8 mouse cellular contexts compared by ENCODE assay signal in the genomic region with DNA sequence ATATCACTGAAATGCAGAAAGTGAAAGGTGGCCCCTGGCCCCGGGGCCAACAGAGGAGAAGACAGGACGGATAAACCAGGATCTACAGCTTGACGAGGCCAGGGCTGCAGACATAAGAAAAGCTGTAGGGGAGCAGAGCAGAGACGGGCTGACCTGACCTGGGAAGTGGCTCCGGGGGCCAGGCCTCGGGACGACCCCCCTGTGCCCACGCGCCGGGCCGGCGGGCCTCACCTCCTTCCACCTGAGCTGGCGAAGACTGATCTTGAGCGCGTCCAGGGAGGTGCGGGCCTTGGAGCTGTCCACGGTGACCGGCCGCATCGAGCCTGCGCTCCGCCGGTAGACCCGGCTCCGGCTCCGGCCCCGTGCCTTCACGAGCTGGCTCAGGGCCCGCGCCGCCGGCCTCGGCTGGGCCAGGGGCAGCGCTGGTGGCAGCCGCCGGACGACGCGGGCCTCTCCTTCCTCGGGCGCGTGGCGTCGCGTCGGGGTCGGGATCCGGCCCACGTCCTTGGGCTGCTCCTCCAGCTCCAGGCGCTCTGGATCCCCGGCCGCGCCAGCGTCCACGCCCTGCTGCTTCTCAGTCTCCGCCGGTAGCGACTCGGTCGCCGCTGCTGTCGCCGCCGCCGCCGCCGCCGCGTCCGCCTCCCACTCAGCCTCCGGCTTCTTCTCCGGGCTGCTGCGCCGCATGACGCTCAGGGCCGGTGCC. TPM values are rescaled to one million over a fixed set of nuclear protein-coding genes. Genes with fewer than 3 reads are reported as not detected.
DNase-seq lines count a peak whose midpoint lies in the region; ATAC-seq and TF ChIP-seq lines count a peak whose summit lies in the region.

No protein-coding gene starts in this region.

- H3ac ChIP-seq in C2C12 (ENCODE audit: control insufficient read depth, insufficient read length, low read depth), result peak overlapping the region; percentile 87

- H3K79me2 ChIP-seq in C2C12 (ENCODE audit: control insufficient read depth, insufficient read depth), result peaks cover 21% of the 10 kb centered on the region

- H3K9ac ChIP-seq in intestine, embryonic 16.5 days (ENCODE audit: low read depth, low read length), result peak overlapping the region; percentile 90
- peak overlapping the region; percentile 85 for H3K9ac ChIP-seq in liver, embryonic 11.5 days (ENCODE audit: low read depth, low read length)
- peak overlapping the region; percentile 87 for H3K9ac ChIP-seq in midbrain, embryonic 15.5 days

- TF ChIP-seq POLR2A in testis, adult 2 months (IDR thresholded peaks at IDR 0.05; ENCODE audit: control insufficient read depth, low read depth, low read length), result peak; percentile 2; the same call in 1 of the 2 replicates

- peak overlapping the region; percentile 59 for H3K27ac ChIP-seq in intestine, embryonic 16.5 days (ENCODE audit: low read length)
- no peak overlapping the region for H3K27ac ChIP-seq in liver, embryonic 11.5 days (ENCODE audit: low read depth, low read length)
- peak overlapping the region; percentile 92 for H3K27ac ChIP-seq in midbrain, embryonic 15.5 days
- H3K27ac ChIP-seq in testis, adult 2 months (ENCODE audit: control insufficient read depth, insufficient read depth, low read depth, low read length), result peak overlapping the region; percentile 98

- peak; percentile 7 for ATAC-seq in activated CD4-positive, CD25-positive, alpha-beta regulatory T cell, adult 4 months
- peak; percentile 10 for ATAC-seq in granulocyte monocyte progenitor cell, adult 5-6 weeks (replicated peaks; ENCODE audit: poor library complexity, severe bottlenecking)
- peak; percentile 74 for ATAC-seq in intestine, embryonic 16.5 days
- ATAC-seq in liver, embryonic 11.5 days (replicated peaks; ENCODE audit: low FRiP score), result peak; percentile 58
- ATAC-seq in midbrain, embryonic 15.5 days (replicated peaks), result peak; percentile 81

- peak overlapping the region; percentile 99 for H3K4me2 ChIP-seq in intestine, embryonic 16.5 days (ENCODE audit: low read depth, low read length)
- H3K4me2 ChIP-seq in liver, embryonic 11.5 days, result peak overlapping the region; percentile 92
- peak overlapping the region; percentile 95 for H3K4me2 ChIP-seq in midbrain, embryonic 15.5 days

- peaks cover 12% of the 10 kb centered on the region for H3K79me3 ChIP-seq in C2C12 (ENCODE audit: low read depth)

- no peaks in the 10 kb centered on the region for H3K36me3 ChIP-seq in C2C12 (ENCODE audit: control insufficient read depth, insufficient read depth)
- H3K36me3 ChIP-seq in intestine, embryonic 16.5 days (ENCODE audit: control insufficient read depth, insufficient read depth, low read length), result no peaks in the 10 kb centered on the region
- H3K36me3 ChIP-seq in liver, embryonic 11.5 days (ENCODE audit: control insufficient read depth, insufficient read depth, low read length), result no peaks in the 10 kb centered on the region
- no peaks in the 10 kb centered on the region for H3K36me3 ChIP-seq in midbrain, embryonic 15.5 days (replicated peaks)
- H3K36me3 ChIP-seq in testis, adult 2 months (ENCODE audit: control insufficient read depth, insufficient read depth, low read length), result peaks cover 3% of the 10 kb centered on the region

- DNase-seq in embryo, embryonic 11 days, result peak; percentile 66
- peak; percentile 59 for DNase-seq in liver, embryonic 11.5 days (ENCODE audit: low spot score)

- H3K27me3 ChIP-seq in C2C12 (ENCODE audit: control insufficient read depth, insufficient read depth, insufficient read length), result no peaks in the 10 kb centered on the region
- 0 out of 2 replicates have a peak, but pooled peaks cover 2% of the 10 kb centered on the region for H3K27me3 ChIP-seq in intestine, embryonic 16.5 days (replicated peaks; ENCODE audit: control insufficient read depth, insufficient read depth, low read length)
- peaks cover 4% of the 10 kb centered on the region; the same call in 1 of the 2 replicates for H3K27me3 ChIP-seq in liver, embryonic 11.5 days (replicated peaks; ENCODE audit: control insufficient read depth, insufficient read depth, low read length)
- H3K27me3 ChIP-seq in midbrain, embryonic 15.5 days (replicated peaks), result no peaks in the 10 kb centered on the region
- H3K27me3 ChIP-seq in testis, adult 2 months (ENCODE audit: control insufficient read depth, insufficient read depth, low read length), result no peaks in the 10 kb centered on the region; the same call in 1 of the 2 replicates

- no peak for TF ChIP-seq CTCF in C2C12 (IDR thresholded peaks at IDR 0.05; ENCODE audit: control insufficient read depth, insufficient read depth, insufficient read length)
- TF ChIP-seq CTCF in testis, adult 2 months (IDR thresholded peaks at IDR 0.05; ENCODE audit: control insufficient read depth, insufficient read depth, insufficient replicate concordance, low read depth, low read length), result no peak

- peak overlapping the region; percentile 60 for H3K4me3 ChIP-seq in C2C12 (ENCODE audit: insufficient read depth, poor library complexity, severe bottlenecking)
- H3K4me3 ChIP-seq in intestine, embryonic 16.5 days (ENCODE audit: low read length), result peak overlapping the region; percentile 87
- H3K4me3 ChIP-seq in liver, embryonic 11.5 days (ENCODE audit: low read depth, low read length), result peak overlapping the region; percentile 77
- H3K4me3 ChIP-seq in midbrain, embryonic 15.5 days, result peak overlapping the region; percentile 70
- peak overlapping the region; percentile 89 for H3K4me3 ChIP-seq in testis, adult 2 months (ENCODE audit: control insufficient read depth, low read depth, low read length)

- WGBS in intestine, embryonic 16.5 days, result under 1% methylated on average over 51 of the region's 76 CpGs
- under 1% methylated on average over 68 of the region's 76 CpGs for WGBS in liver, embryonic 11.5 days
- under 1% methylated on average over 73 of the region's 76 CpGs for WGBS in midbrain, embryonic 15.5 days

- no peaks in the 10 kb centered on the region for H3K9me3 ChIP-seq in intestine, embryonic 16.5 days (ENCODE audit: control insufficient read depth, low read length)
- no peaks in the 10 kb centered on the region for H3K9me3 ChIP-seq in liver, embryonic 11.5 days (ENCODE audit: control insufficient read depth, low read length)
- H3K9me3 ChIP-seq in midbrain, embryonic 15.5 days, result no peaks in the 10 kb centered on the region

- peaks cover 8% of the 10 kb centered on the region for H3K4me1 ChIP-seq in intestine, embryonic 16.5 days (ENCODE audit: control insufficient read depth, insufficient read depth, low read length)
- peaks cover 15% of the 10 kb centered on the region for H3K4me1 ChIP-seq in liver, embryonic 11.5 days (replicated peaks; ENCODE audit: control insufficient read depth, insufficient read depth, low read length)
- peaks cover 23% of the 10 kb centered on the region for H3K4me1 ChIP-seq in midbrain, embryonic 15.5 days
- H3K4me1 ChIP-seq in testis, adult 2 months (ENCODE audit: control insufficient read depth, insufficient read depth, low read length), result peaks cover 11% of the 10 kb centered on the region

TF ChIP-seq in C2C12, 6 proteins besides CTCF, POLR2A, EP300 and RAD21:
- TF ChIP-seq CEBPB (IDR thresholded peaks at IDR 0.05; ENCODE audit: low read depth) (no peak), MYOG (IDR thresholded peaks at IDR 0.05; ENCODE audit: control insufficient read depth, extremely low read depth, insufficient read length) (no peak), FOSL1 (IDR thresholded peaks at IDR 0.05; ENCODE audit: insufficient read depth, low read length, poor library complexity, severe bottlenecking) (no peak), USF1 (IDR thresholded peaks at IDR 0.05; ENCODE audit: low read depth) (no peak), MAX (IDR thresholded peaks at IDR 0.05) (no peak), MYOD1 (IDR thresholded peaks at IDR 0.05; ENCODE audit: control insufficient read depth, insufficient read length, low read depth) (no peak)

RNA-seq across cellular contexts. Expression of gene Ttll11, which starts 0.6 kb away (rescaled TPM):
- polyA plus RNA-seq in C2C12 (2012; fragmentation: generic; extraction: Trizol), result 7.0 TPM
- polyA plus RNA-seq in activated CD4-positive, CD25-positive, alpha-beta regulatory T cell, adult 4 months (2017; shearing (Covaris generic)), result not detected
- total RNA-seq in granulocyte monocyte progenitor cell, adult 5-6 weeks (2014; fragmentation: Nextera tagmentation), result 0.34 TPM in 1 of 2 replicates, not detected in the other
- not detected in 2 replicates for total RNA-seq in granulocyte monocyte progenitor cell, adult 5-6 weeks (2017)
- polyA plus RNA-seq in intestine, embryonic 16.5 days (2015; fragmentation: Nextera tagmentation; extraction: Ambion mirVana), result 0.10 and 0.18 TPM in 2 replicates
- 0.36 and 0.45 TPM in 2 replicates for polyA plus RNA-seq in liver, embryonic 11.5 days (2014; fragmentation: Nextera tagmentation; extraction: Ambion mirVana)
- 5.4 TPM in 2 replicates for polyA plus RNA-seq in midbrain, embryonic 15.5 days (2015; fragmentation: Nextera tagmentation; extraction: Ambion mirVana)
- polyA plus RNA-seq in testis, adult 2 months (2012; rRNA removed), result 47.1 and 47.6 TPM in 2 replicates

Comparison
In these comparisons a context has a peak if more than half of its experiments do, and no peak if none do; other contexts are left out.
1. ATAC-seq: peak in every context shown above with its lines; median percentile 81 in midbrain, embryonic 15.5 days; 74 in intestine, embryonic 16.5 days; 58 in liver, embryonic 11.5 days; 10 in granulocyte monocyte progenitor cell, adult 5-6 weeks; 7 in activated CD4-positive, CD25-positive, alpha-beta regulatory T cell, adult 4 months.